Mouse (Mus musculus): Measurements from ENCODE around the gene Dpep2nb. TPM values are rescaled to one million over a fixed set of nuclear protein-coding genes. Genes with fewer than 3 reads are reported as not detected.
"Not testable (repeated sequence)": the region's sequence is repeated elsewhere in the genome, so short reads cannot be mapped to it uniquely, and the experiment has no call there.

The Dpep2nb gene
- polyA plus RNA-seq, 1 experiment, result not detected

DNA sequence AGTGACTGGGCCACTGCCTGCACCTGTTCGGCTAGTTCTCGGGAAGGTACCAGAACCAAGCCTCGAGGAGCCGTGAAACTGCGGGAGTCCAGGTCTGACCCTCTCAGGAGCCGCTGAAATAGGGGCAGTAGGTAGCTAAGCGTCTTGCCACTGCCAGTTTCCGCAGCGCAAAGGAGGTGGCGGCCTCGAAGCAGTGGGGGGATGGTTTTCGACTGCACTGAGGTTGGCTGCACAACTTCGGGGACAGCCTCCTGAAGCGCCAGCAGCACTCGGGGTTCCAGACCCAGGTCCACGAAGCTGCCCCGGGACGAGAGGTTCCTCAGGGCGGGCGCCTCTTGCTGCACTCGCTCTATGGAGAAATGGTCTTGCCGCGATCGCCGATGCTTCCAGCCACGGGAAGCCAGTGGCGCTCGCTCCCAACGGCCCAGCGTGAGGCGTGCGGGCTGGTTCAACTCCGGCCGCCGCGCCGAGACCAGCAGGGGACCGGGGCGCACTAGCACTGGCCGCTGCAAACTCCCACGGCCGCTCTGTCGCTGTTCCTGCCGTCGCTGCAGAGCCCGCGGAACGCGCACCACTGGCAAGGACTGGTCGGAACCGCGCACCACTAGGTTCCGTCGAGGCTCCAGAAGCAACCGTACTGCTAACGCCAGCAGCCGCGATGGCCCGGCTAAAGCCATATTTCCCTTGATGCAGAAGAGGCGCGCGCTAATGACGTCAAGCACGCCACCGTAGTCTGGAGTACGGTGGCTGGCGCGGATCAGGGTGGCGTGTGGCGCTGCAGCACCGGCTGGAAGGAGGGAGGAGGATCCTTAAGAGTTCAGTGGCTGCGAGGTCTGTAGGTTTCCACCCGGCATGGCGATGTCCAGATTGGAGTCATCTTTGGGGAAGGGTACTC, 5.2 kb upstream of the Dpep2nb start:
- Histone ChIP-seq H3K36me3 (ENCODE audit: control insufficient read depth, insufficient read depth) (peaks cover 3% of the 10 kb centered on the region), H3K4me3 (peak overlapping the region; percentile 96), H3K4me2 (ENCODE audit: low read depth) (peak overlapping the region; percentile 93), H3ac (ENCODE audit: control insufficient read depth, insufficient read length) (peak overlapping the region; percentile 96), H3K27me3 (ENCODE audit: control insufficient read depth, insufficient read depth, insufficient read length) (no peaks in the 10 kb centered on the region), H3K79me2 (ENCODE audit: control insufficient read depth, insufficient read depth) (peaks cover 11% of the 10 kb centered on the region)
- TF ChIP-seq MAX (IDR thresholded peaks at IDR 0.05; ENCODE audit: low read depth), result no peak
- TF ChIP-seq E2F4 (IDR thresholded peaks at IDR 0.05; ENCODE audit: insufficient read depth), result no peak
- peak; percentile 84 for TF ChIP-seq SRF (IDR thresholded peaks at IDR 0.05; ENCODE audit: control insufficient read depth, insufficient read length, low read depth)
- TF ChIP-seq MYOG (IDR thresholded peaks at IDR 0.05; ENCODE audit: control insufficient read depth in 1 of 3, insufficient read depth in 1 of 3, insufficient read length in 2 of 3, low read depth in 2 of 3), result peak in 1 of 3 experiments; percentile 53
- no peak for TF ChIP-seq TCF12 (IDR thresholded peaks at IDR 0.05; ENCODE audit: insufficient read depth, poor library complexity, severe bottlenecking)
- peak in 1 of 3 experiments; percentile 53 for TF ChIP-seq MYOD1 (IDR thresholded peaks at IDR 0.05; ENCODE audit: control insufficient read depth in 1 of 3, insufficient read length in 2 of 3, low read depth in 2 of 3)
- no peak for TF ChIP-seq REST (IDR thresholded peaks at IDR 0.05; ENCODE audit: insufficient read depth, insufficient read length)
- no peak for TF ChIP-seq TCF3 (IDR thresholded peaks at IDR 0.05; ENCODE audit: insufficient read length, low read depth)
- TF ChIP-seq POLR2A (IDR thresholded peaks at IDR 0.05; ENCODE audit: insufficient read length, low read depth), result peak; percentile 86
- peak; percentile 90 for TF ChIP-seq POLR2AphosphoS2 (IDR thresholded peaks at IDR 0.05; ENCODE audit: insufficient read length, low read depth)

DNA sequence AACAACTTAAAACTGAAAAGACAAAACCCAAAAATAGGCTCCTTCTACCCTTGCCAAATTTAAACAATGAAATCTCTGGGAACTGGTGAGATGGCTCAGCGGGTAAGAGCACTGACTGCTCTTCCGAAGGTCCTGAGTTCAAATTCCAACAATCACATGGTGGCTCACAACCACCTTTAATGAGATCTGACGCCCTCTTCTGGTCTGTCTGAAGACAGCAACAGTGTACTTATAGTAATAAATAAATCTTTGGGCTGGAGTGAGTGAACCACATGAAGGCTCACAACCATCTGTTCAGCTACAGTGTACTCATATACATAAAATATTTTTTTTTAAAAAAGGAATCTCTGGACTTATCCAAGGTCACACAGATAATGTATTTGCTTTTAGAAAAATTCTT, 2.1 kb upstream of the Dpep2nb start:
- not testable (repeated sequence) for H3K27me3 ChIP-seq (ENCODE audit: control insufficient read depth, insufficient read depth, insufficient read length); H3K36me3 ChIP-seq (ENCODE audit: control insufficient read depth, insufficient read depth); H3ac ChIP-seq (ENCODE audit: control insufficient read depth, insufficient read length); H3K4me3 ChIP-seq; H3K4me2 ChIP-seq (ENCODE audit: low read depth)
- H3K79me2 ChIP-seq (ENCODE audit: control insufficient read depth, insufficient read depth), result peaks cover 11% of the 10 kb centered on the region

DNA sequence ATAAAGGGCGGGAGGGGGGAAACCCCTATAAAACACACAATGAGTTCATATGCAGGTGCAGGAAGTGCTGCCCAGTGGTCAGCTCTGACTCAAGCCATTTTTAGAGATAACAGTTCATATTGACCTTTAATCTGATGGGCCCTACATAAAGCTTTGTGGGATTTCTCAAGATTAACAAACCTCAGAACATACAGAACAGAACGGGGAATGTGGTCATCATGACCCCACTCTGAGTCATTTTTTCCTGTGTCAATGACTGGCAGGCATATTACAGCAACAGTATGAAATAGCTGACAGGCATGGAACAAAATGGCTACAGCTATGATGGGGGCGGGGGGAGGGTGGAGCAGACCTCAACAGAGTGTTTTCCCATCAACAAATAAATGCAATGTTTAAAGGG, 1.4 kb upstream of the Dpep2nb start:
- Histone ChIP-seq H3K4me3 (no peak overlapping the region), H3K79me2 (ENCODE audit: control insufficient read depth, insufficient read depth) (peaks cover 11% of the 10 kb centered on the region), H3K4me2 (ENCODE audit: low read depth) (no peak overlapping the region), H3ac (ENCODE audit: control insufficient read depth, insufficient read length) (no peak overlapping the region), H3K36me3 (ENCODE audit: control insufficient read depth, insufficient read depth) (no peaks in the 10 kb centered on the region), H3K27me3 (ENCODE audit: control insufficient read depth, insufficient read depth, insufficient read length) (no peaks in the 10 kb centered on the region)
- TF ChIP-seq MYOG (IDR thresholded peaks at IDR 0.05; ENCODE audit: control insufficient read depth in 1 of 3, insufficient read depth in 1 of 3, insufficient read length in 2 of 3, low read depth in 2 of 3) (no peak), CEBPB (IDR thresholded peaks at IDR 0.05; ENCODE audit: insufficient read depth, poor library complexity, severe bottlenecking) (peak; percentile 66)

DNA sequence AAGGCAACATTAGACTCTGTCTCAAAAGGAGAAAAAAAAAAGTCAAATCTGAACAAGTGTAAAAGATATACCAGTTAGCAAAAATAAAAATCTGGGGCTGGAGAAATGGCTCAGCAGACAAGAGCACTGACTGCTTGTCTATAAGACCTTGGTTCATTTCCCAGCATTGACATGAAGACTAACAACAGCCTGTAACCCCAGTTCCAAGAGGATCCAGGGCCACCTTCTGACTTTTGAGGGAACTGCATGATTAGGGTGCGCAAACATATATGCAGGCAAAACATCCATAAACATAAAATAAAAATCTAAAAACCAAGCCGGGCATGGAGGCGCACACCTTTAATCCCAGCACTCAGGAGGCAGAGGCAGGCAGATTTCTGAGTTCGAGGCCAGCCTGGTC, 638 bp upstream of the Dpep2nb start:
- Histone ChIP-seq H3K4me2 (ENCODE audit: low read depth) (no peak overlapping the region), H3K27me3 (ENCODE audit: control insufficient read depth, insufficient read depth, insufficient read length) (no peaks in the 10 kb centered on the region), H3K4me3 (no peak overlapping the region), H3ac (ENCODE audit: control insufficient read depth, insufficient read length) (no peak overlapping the region), H3K79me2 (ENCODE audit: control insufficient read depth, insufficient read depth) (peaks cover 11% of the 10 kb centered on the region), H3K36me3 (ENCODE audit: control insufficient read depth, insufficient read depth) (no peaks in the 10 kb centered on the region)
- no peak for TF ChIP-seq MYOD1 (IDR thresholded peaks at IDR 0.05; ENCODE audit: control insufficient read depth in 1 of 3, insufficient read length in 2 of 3, low read depth in 2 of 3)
- no peak for TF ChIP-seq MYOG (IDR thresholded peaks at IDR 0.05; ENCODE audit: control insufficient read depth in 1 of 3, insufficient read depth in 1 of 3, insufficient read length in 2 of 3, low read depth in 2 of 3)
- no peak for TF ChIP-seq TCF12 (IDR thresholded peaks at IDR 0.05; ENCODE audit: insufficient read depth, poor library complexity, severe bottlenecking)
- no peak for TF ChIP-seq REST (IDR thresholded peaks at IDR 0.05; ENCODE audit: insufficient read depth, insufficient read length)
- no peak for TF ChIP-seq USF1 (IDR thresholded peaks at IDR 0.05; ENCODE audit: low read depth)
- TF ChIP-seq POLR2AphosphoS2 (IDR thresholded peaks at IDR 0.05; ENCODE audit: insufficient read length, low read depth), result no peak
- TF ChIP-seq MAX (IDR thresholded peaks at IDR 0.05; ENCODE audit: low read depth), result no peak
- TF ChIP-seq SRF (IDR thresholded peaks at IDR 0.05; ENCODE audit: control insufficient read depth, insufficient read length, low read depth), result no peak
- no peak for TF ChIP-seq POLR2A (IDR thresholded peaks at IDR 0.05; ENCODE audit: insufficient read length, low read depth)
- no peak for TF ChIP-seq CEBPB (IDR thresholded peaks at IDR 0.05; ENCODE audit: insufficient read depth, poor library complexity, severe bottlenecking)
- TF ChIP-seq TCF3 (IDR thresholded peaks at IDR 0.05; ENCODE audit: insufficient read length, low read depth), result no peak
- no peak for TF ChIP-seq E2F4 (IDR thresholded peaks at IDR 0.05; ENCODE audit: insufficient read depth)

DNA sequence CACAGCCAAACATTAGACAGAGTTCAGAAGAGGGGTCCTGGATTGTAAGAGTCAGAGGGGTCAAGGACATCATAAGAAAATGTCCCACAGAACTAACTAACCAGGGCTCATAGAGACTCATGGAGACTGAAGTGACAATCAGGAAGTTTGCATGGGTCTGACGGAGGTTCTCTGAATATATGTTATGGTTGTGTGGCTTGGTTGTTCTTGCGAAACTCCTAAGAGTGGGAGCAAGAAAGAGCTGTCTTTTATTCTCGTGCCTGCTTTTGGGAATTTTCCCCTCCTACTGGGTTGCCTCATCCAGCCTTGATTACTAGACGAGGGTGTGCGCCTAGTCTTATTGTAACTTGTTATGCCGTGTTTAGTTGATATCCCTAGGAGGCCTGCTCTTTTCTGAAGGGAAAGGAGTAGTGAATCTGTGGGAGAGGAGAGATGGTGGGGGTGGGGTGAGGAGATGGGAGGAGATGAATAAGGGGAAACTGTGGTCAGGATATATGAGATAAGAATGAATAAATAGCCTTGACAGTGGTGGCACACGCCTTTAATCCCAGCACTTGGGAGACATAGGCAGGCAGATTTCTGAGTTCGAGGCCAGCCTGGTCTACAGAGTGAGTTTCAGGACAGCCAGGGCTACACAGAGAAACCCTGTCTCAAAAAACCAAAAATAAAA, 1.1 kb downstream of the Dpep2nb start:
- Histone ChIP-seq H3K36me3 (ENCODE audit: control insufficient read depth, insufficient read depth) (no peaks in the 10 kb centered on the region), H3ac (ENCODE audit: control insufficient read depth, insufficient read length) (no peak overlapping the region), H3K79me2 (ENCODE audit: control insufficient read depth, insufficient read depth) (no peaks in the 10 kb centered on the region), H3K4me3 (no peak overlapping the region), H3K27me3 (ENCODE audit: control insufficient read depth, insufficient read depth, insufficient read length) (no peaks in the 10 kb centered on the region), H3K4me2 (ENCODE audit: low read depth) (no peak overlapping the region)
- TF ChIP-seq MYOD1 (IDR thresholded peaks at IDR 0.05; ENCODE audit: control insufficient read depth in 1 of 3, insufficient read length in 2 of 3, low read depth in 2 of 3) (no peak), CEBPB (IDR thresholded peaks at IDR 0.05; ENCODE audit: insufficient read depth, poor library complexity, severe bottlenecking) (peak; percentile 72)
